Mouse (Mus musculus): ENCODE data around the gene Olfr675.
"Not testable (repeated sequence)": the region's sequence is repeated elsewhere in the genome, so short reads cannot be mapped to it uniquely, and the experiment has no call there.

Olfr675 gene

GRCm38 (mm10) chr7:105028360-105028759 lies at the start of gene Olfr675:
Gene Olfr675 (minus strand): TSS chr7:105028460.
- DNase-seq (ENCODE audit: low spot score in 2 of 2): no peak

GRCm38 (mm10) chr7:105064175-105064574 lies 35.9 kb upstream of the Olfr675 start, which contains the start of gene Olfr678:
Gene Olfr678 (plus strand): TSS chr7:105064475.
- no peak for DNase-seq (ENCODE audit: low spot score in 2 of 2)

GRCm38 (mm10) chr7:105058951-105059350 lies 30.7 kb upstream of the Olfr675 start:
- no peak for DNase-seq (ENCODE audit: low spot score in 2 of 2)

- DNase-seq (ENCODE audit: low spot score in 2 of 2): not testable (repeated sequence)
Measured at GRCm38 (mm10) chr7:105033836-105034235, 5.6 kb upstream of the Olfr675 start.

- DNase-seq (ENCODE audit: low spot score in 2 of 2): no peak
Measured at GRCm38 (mm10) chr7:105032398-105032797, 4.1 kb upstream of the Olfr675 start, which contains the start of gene Olfr676. Gene Olfr676 (plus strand): TSS chr7:105032698.

GRCm38 (mm10) chr7:105022530-105022929 lies 5.7 kb downstream of the Olfr675 start:
- DNase-seq (ENCODE audit: low spot score in 2 of 2): no peak

GRCm38 (mm10) chr7:105001929-105002328 lies 26.3 kb downstream of the Olfr675 start, which contains the start of gene Olfr672:
Gene Olfr672 (minus strand): TSS chr7:105002029.
- no peak for DNase-seq (ENCODE audit: low spot score in 2 of 2)

GRCm38 (mm10) chr7:104979026-104979425 lies 49.2 kb downstream of the Olfr675 start, which contains the start of gene Olfr671:
Gene Olfr671 (minus strand): TSS chr7:104979126.
- no peak for DNase-seq (ENCODE audit: low spot score in 2 of 2)

GRCm38 (mm10) chr7:104972507-104972906 lies 55.8 kb downstream of the Olfr675 start:
- DNase-seq (ENCODE audit: low spot score in 2 of 2): not testable (repeated sequence)

Data from frontal cortex, postnatal 36 days (tissue).